8 mouse cellular contexts compared by ENCODE assay signal in the genomic region with DNA sequence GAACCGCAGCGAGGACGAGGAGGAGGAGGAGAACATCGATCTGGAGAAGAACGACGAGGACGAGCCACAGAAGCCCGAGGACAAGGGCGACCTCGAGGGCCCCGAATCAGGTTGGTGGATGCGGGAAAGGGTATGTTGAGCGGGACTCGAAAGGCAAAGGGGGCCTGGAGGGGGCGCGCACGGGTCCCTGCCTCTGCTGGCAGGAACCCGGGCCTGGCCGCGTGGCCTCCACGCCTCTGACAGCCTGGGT. TPM values are rescaled to one million over a fixed set of nuclear protein-coding genes. Genes with fewer than 3 reads are reported as not detected.
DNase-seq lines count a peak whose midpoint lies in the region; ATAC-seq and TF ChIP-seq lines count a peak whose summit lies in the region.

No protein-coding gene starts in this region.

- H3K27ac ChIP-seq in kidney, embryonic 15.5 days: no peak overlapping the region
- peak overlapping the region; percentile 99; the same call in 1 of the 2 replicates for H3K27ac ChIP-seq in hindbrain, embryonic 11.5 days (ENCODE audit: low read depth, low read length)
- H3K27ac ChIP-seq in liver, postnatal 0 days (ENCODE audit: low read depth): no peak overlapping the region

- no peak for DNase-seq in kidney, adult 8-10 months
- DNase-seq in embryo, embryonic 10.5 days (ENCODE audit: low spot score): peak; percentile 72
- DNase-seq in hindbrain, embryonic 11.5 days (ENCODE audit: low spot score): peak; percentile 79
- peak; percentile 27 for DNase-seq in liver, postnatal 0 days
- peak; percentile 12 for DNase-seq in splenic B cell, adult 2 months (ENCODE audit: low read depth, low spot score)
- no peak for DNase-seq in frontal cortex, postnatal 14 days (ENCODE audit: low spot score in 2 of 2)

- 1% methylated on average over 21 of the region's 21 CpGs for WGBS in kidney, embryonic 15.5 days
- WGBS in hindbrain, embryonic 11.5 days: under 1% methylated on average over 21 of the region's 21 CpGs
- WGBS in liver, postnatal 0 days (ENCODE audit: insufficient replicate concordance): 1% methylated on average over 21 of the region's 21 CpGs

- no peak for TF ChIP-seq EP300 in liver, postnatal 0 days (IDR thresholded peaks at IDR 0.05; ENCODE audit: low read depth)

- peak overlapping the region; percentile 29; the same call in 1 of the 2 replicates for H3K9ac ChIP-seq in kidney, embryonic 15.5 days
- H3K9ac ChIP-seq in hindbrain, embryonic 11.5 days (ENCODE audit: low read depth, low read length): peak overlapping the region; percentile 98
- H3K9ac ChIP-seq in liver, postnatal 0 days (replicated peaks): no peak overlapping the region

- H3K9me3 ChIP-seq in kidney, embryonic 15.5 days (replicated peaks): no peaks in the 10 kb centered on the region
- H3K9me3 ChIP-seq in hindbrain, embryonic 11.5 days (ENCODE audit: control insufficient read depth, low read length): no peaks in the 10 kb centered on the region
- H3K9me3 ChIP-seq in liver, postnatal 0 days (ENCODE audit: low read length): no peaks in the 10 kb centered on the region

- peak overlapping the region; percentile 68 for H3K4me3 ChIP-seq in kidney, embryonic 15.5 days (replicated peaks)
- peak overlapping the region; percentile 96 for H3K4me3 ChIP-seq in hindbrain, embryonic 11.5 days (ENCODE audit: low read depth, low read length)
- peak overlapping the region; percentile 20; the same call in 1 of the 2 replicates for H3K4me3 ChIP-seq in liver, postnatal 0 days (ENCODE audit: low read depth, low read length)

- H3K4me1 ChIP-seq in kidney, embryonic 15.5 days: peaks cover 67% of the 10 kb centered on the region
- H3K4me1 ChIP-seq in hindbrain, embryonic 11.5 days (replicated peaks; ENCODE audit: control insufficient read depth, insufficient read depth, low read length): peaks cover 5% of the 10 kb centered on the region
- H3K4me1 ChIP-seq in liver, postnatal 0 days (ENCODE audit: insufficient read depth): peaks cover 27% of the 10 kb centered on the region

- no peaks in the 10 kb centered on the region for H3K36me3 ChIP-seq in kidney, embryonic 15.5 days
- H3K36me3 ChIP-seq in hindbrain, embryonic 11.5 days (ENCODE audit: control insufficient read depth, insufficient read depth, low read length): 0 out of 2 replicates have a peak, but pooled peaks cover 3% of the 10 kb centered on the region
- no peaks in the 10 kb centered on the region for H3K36me3 ChIP-seq in liver, postnatal 0 days (replicated peaks; ENCODE audit: insufficient read depth, low read length)
- H3K36me3 ChIP-seq in splenic B cell, adult 2 months (ENCODE audit: control insufficient read depth, insufficient read depth, low read length, poor library complexity, severe bottlenecking): no peaks in the 10 kb centered on the region

- peaks cover 89% of the 10 kb centered on the region for H3K27me3 ChIP-seq in kidney, embryonic 15.5 days
- peaks cover 7% of the 10 kb centered on the region for H3K27me3 ChIP-seq in hindbrain, embryonic 11.5 days (ENCODE audit: control insufficient read depth, insufficient read depth, low read length)
- peaks cover 83% of the 10 kb centered on the region for H3K27me3 ChIP-seq in liver, postnatal 0 days (ENCODE audit: insufficient read depth, low read length)
- peaks cover 9% of the 10 kb centered on the region for H3K27me3 ChIP-seq in splenic B cell, adult 2 months (ENCODE audit: control insufficient read depth, insufficient read depth, low read length, poor library complexity, severe bottlenecking)

- ATAC-seq in kidney, embryonic 15.5 days (replicated peaks; ENCODE audit: low FRiP score): no peak
- no peak for ATAC-seq in hindbrain, embryonic 11.5 days (ENCODE audit: low FRiP score)
- no peak for ATAC-seq in liver, postnatal 0 days
- ATAC-seq in activated CD4-positive, CD25-positive, alpha-beta regulatory T cell, adult 4 months: no peak

- no peak for TF ChIP-seq CTCF in liver, postnatal 0 days (IDR thresholded peaks at IDR 0.05; ENCODE audit: low read depth)

- H3K4me2 ChIP-seq in kidney, embryonic 15.5 days: peak overlapping the region; percentile 89
- H3K4me2 ChIP-seq in hindbrain, embryonic 11.5 days (replicated peaks; ENCODE audit: low read depth, low read length): peak overlapping the region; percentile 92
- no peak overlapping the region for H3K4me2 ChIP-seq in liver, postnatal 0 days (ENCODE audit: low read depth, low read length)

RNA-seq across cellular contexts. Expression of a gene that starts 2.3 kb away (rescaled TPM):
- polyA plus RNA-seq in kidney, embryonic 15.5 days (2015; fragmentation: Nextera tagmentation; extraction: Ambion mirVana): 2.3 and 2.8 TPM in 2 replicates
- polyA plus RNA-seq in hindbrain, embryonic 11.5 days (2014; fragmentation: Nextera tagmentation; extraction: Ambion mirVana): 23.2 and 25.5 TPM in 2 replicates
- not detected in 2 replicates for polyA plus RNA-seq in liver, postnatal 0 days (2015; fragmentation: Nextera tagmentation; extraction: Ambion mirVana)
- polyA plus RNA-seq in activated CD4-positive, CD25-positive, alpha-beta regulatory T cell, adult 4 months (2017; shearing (Covaris generic)): not detected

Comparison
In these comparisons a context has a peak if more than half of its experiments do, and no peak if none do; other contexts are left out.
1. H3K4me3 ChIP-seq: peak in every context shown above with its lines; median percentile 96 in hindbrain, embryonic 11.5 days; 68 in kidney, embryonic 15.5 days; 20 in liver, postnatal 0 days.
2. DNase-seq: peak in embryo, embryonic 10.5 days (single experiment), hindbrain, embryonic 11.5 days (single experiment), liver, postnatal 0 days (single experiment) and splenic B cell, adult 2 months (single experiment); none in kidney, adult 8-10 months (0 of 2) and frontal cortex, postnatal 14 days (0 of 2).